Mouse (Mus musculus): Measurements from ENCODE around the gene Zcchc10. TPM values are rescaled to one million over a fixed set of nuclear protein-coding genes. Genes with fewer than 3 reads are reported as not detected.
"Not testable (repeated sequence)": the region's sequence is repeated elsewhere in the genome, so short reads cannot be mapped to it uniquely, and the experiment has no call there.

Gene Zcchc10
- polyA plus RNA-seq, 1 experiment: 4.8 TPM

- Histone ChIP-seq H3K36me3 (ENCODE audit: control insufficient read depth, insufficient read depth, low read length) (no peaks in the 10 kb centered on the region), H3K27ac (ENCODE audit: control insufficient read depth, insufficient read depth, low read depth, low read length) (no peak overlapping the region), H3K4me3 (ENCODE audit: control insufficient read depth, low read depth, low read length) (no peak overlapping the region), H3K27me3 (ENCODE audit: control insufficient read depth, insufficient read depth, low read length) (no peaks in the 10 kb centered on the region), H3K4me1 (ENCODE audit: control insufficient read depth, insufficient read depth, low read length) (no peaks in the 10 kb centered on the region; the same call in 1 of the 2 replicates)
- no peak for TF ChIP-seq CTCF (IDR thresholded peaks at IDR 0.05; ENCODE audit: control insufficient read depth, insufficient read depth, insufficient replicate concordance, low read depth, low read length)
- no peak for TF ChIP-seq POLR2A (IDR thresholded peaks at IDR 0.05; ENCODE audit: control insufficient read depth, low read depth, low read length)
Measured at GRCm38 (mm10) chr11:53318041-53318440, 6.4 kb upstream of the Zcchc10 start.

GRCm38 (mm10) chr11:53318568-53318967 is 5.9 kb upstream of the Zcchc10 start:
- not testable (repeated sequence) for H3K36me3 ChIP-seq (ENCODE audit: control insufficient read depth, insufficient read depth, low read length); H3K4me3 ChIP-seq (ENCODE audit: control insufficient read depth, low read depth, low read length); H3K4me1 ChIP-seq (ENCODE audit: control insufficient read depth, insufficient read depth, low read length); H3K27ac ChIP-seq (ENCODE audit: control insufficient read depth, insufficient read depth, low read depth, low read length); H3K27me3 ChIP-seq (ENCODE audit: control insufficient read depth, insufficient read depth, low read length)

- H3K36me3 ChIP-seq (ENCODE audit: control insufficient read depth, insufficient read depth, low read length); H3K27ac ChIP-seq (ENCODE audit: control insufficient read depth, insufficient read depth, low read depth, low read length); H3K27me3 ChIP-seq (ENCODE audit: control insufficient read depth, insufficient read depth, low read length); H3K4me1 ChIP-seq (ENCODE audit: control insufficient read depth, insufficient read depth, low read length); H3K4me3 ChIP-seq (ENCODE audit: control insufficient read depth, low read depth, low read length): not testable (repeated sequence)
Measured at GRCm38 (mm10) chr11:53319867-53320266, 4.6 kb upstream of the Zcchc10 start.

- Histone ChIP-seq H3K4me3 (ENCODE audit: control insufficient read depth, low read depth, low read length) (no peak overlapping the region), H3K27ac (ENCODE audit: control insufficient read depth, insufficient read depth, low read depth, low read length) (no peak overlapping the region), H3K4me1 (ENCODE audit: control insufficient read depth, insufficient read depth, low read length) (no peaks in the 10 kb centered on the region), H3K36me3 (ENCODE audit: control insufficient read depth, insufficient read depth, low read length) (peaks cover 3% of the 10 kb centered on the region), H3K27me3 (ENCODE audit: control insufficient read depth, insufficient read depth, low read length) (no peaks in the 10 kb centered on the region)
- TF ChIP-seq CTCF (IDR thresholded peaks at IDR 0.05; ENCODE audit: control insufficient read depth, insufficient read depth, insufficient replicate concordance, low read depth, low read length) (no peak), POLR2A (IDR thresholded peaks at IDR 0.05; ENCODE audit: control insufficient read depth, low read depth, low read length) (no peak)
Measured at GRCm38 (mm10) chr11:53330325-53330724, 5.8 kb downstream of the Zcchc10 start.

- no peak overlapping the region for H3K27ac ChIP-seq (ENCODE audit: control insufficient read depth, insufficient read depth, low read depth, low read length)
- no peak overlapping the region for H3K4me3 ChIP-seq (ENCODE audit: control insufficient read depth, low read depth, low read length)
- H3K27me3 ChIP-seq (ENCODE audit: control insufficient read depth, insufficient read depth, low read length): no peaks in the 10 kb centered on the region
- no peaks in the 10 kb centered on the region for H3K4me1 ChIP-seq (ENCODE audit: control insufficient read depth, insufficient read depth, low read length)
- TF ChIP-seq POLR2A (IDR thresholded peaks at IDR 0.05; ENCODE audit: control insufficient read depth, low read depth, low read length): no peak
- TF ChIP-seq CTCF (IDR thresholded peaks at IDR 0.05; ENCODE audit: control insufficient read depth, insufficient read depth, insufficient replicate concordance, low read depth, low read length): no peak
- peaks cover 3% of the 10 kb centered on the region for H3K36me3 ChIP-seq (ENCODE audit: control insufficient read depth, insufficient read depth, low read length)
Measured at GRCm38 (mm10) chr11:53331121-53331520, 6.6 kb downstream of the Zcchc10 start.

- Histone ChIP-seq H3K4me3 (ENCODE audit: control insufficient read depth, low read depth, low read length) (no peak overlapping the region), H3K27me3 (ENCODE audit: control insufficient read depth, insufficient read depth, low read length) (no peaks in the 10 kb centered on the region), H3K27ac (ENCODE audit: control insufficient read depth, insufficient read depth, low read depth, low read length) (no peak overlapping the region), H3K36me3 (ENCODE audit: control insufficient read depth, insufficient read depth, low read length) (peaks cover 3% of the 10 kb centered on the region), H3K4me1 (ENCODE audit: control insufficient read depth, insufficient read depth, low read length) (no peaks in the 10 kb centered on the region)
- no peak for TF ChIP-seq POLR2A (IDR thresholded peaks at IDR 0.05; ENCODE audit: control insufficient read depth, low read depth, low read length)
- TF ChIP-seq CTCF (IDR thresholded peaks at IDR 0.05; ENCODE audit: control insufficient read depth, insufficient read depth, insufficient replicate concordance, low read depth, low read length): no peak
Measured at GRCm38 (mm10) chr11:53332076-53332680, 7.7 kb downstream of the Zcchc10 start.

- no peak for TF ChIP-seq POLR2A (IDR thresholded peaks at IDR 0.05; ENCODE audit: control insufficient read depth, low read depth, low read length)
- no peak for TF ChIP-seq CTCF (IDR thresholded peaks at IDR 0.05; ENCODE audit: control insufficient read depth, insufficient read depth, insufficient replicate concordance, low read depth, low read length)
- no peaks in the 10 kb centered on the region for H3K4me1 ChIP-seq (ENCODE audit: control insufficient read depth, insufficient read depth, low read length)
- H3K36me3 ChIP-seq (ENCODE audit: control insufficient read depth, insufficient read depth, low read length): peaks cover 2% of the 10 kb centered on the region; the same call in 1 of the 2 replicates
- no peaks in the 10 kb centered on the region for H3K27me3 ChIP-seq (ENCODE audit: control insufficient read depth, insufficient read depth, low read length)
- no peak overlapping the region for H3K27ac ChIP-seq (ENCODE audit: control insufficient read depth, insufficient read depth, low read depth, low read length)
- no peak overlapping the region for H3K4me3 ChIP-seq (ENCODE audit: control insufficient read depth, low read depth, low read length)
Measured at GRCm38 (mm10) chr11:53335505-53336181, 11.2 kb downstream of the Zcchc10 start.

GRCm38 (mm10) chr11:53336182-53336571 is 11.7 kb downstream of the Zcchc10 start:
- TF ChIP-seq POLR2A (IDR thresholded peaks at IDR 0.05; ENCODE audit: control insufficient read depth, low read depth, low read length) (no peak), CTCF (IDR thresholded peaks at IDR 0.05; ENCODE audit: control insufficient read depth, insufficient read depth, insufficient replicate concordance, low read depth, low read length) (no peak)
- Histone ChIP-seq H3K4me1 (ENCODE audit: control insufficient read depth, insufficient read depth, low read length) (no peaks in the 10 kb centered on the region), H3K27ac (ENCODE audit: control insufficient read depth, insufficient read depth, low read depth, low read length) (no peak overlapping the region), H3K36me3 (ENCODE audit: control insufficient read depth, insufficient read depth, low read length) (peaks cover under 1% of the 10 kb centered on the region; the same call in 1 of the 2 replicates), H3K4me3 (ENCODE audit: control insufficient read depth, low read depth, low read length) (no peak overlapping the region), H3K27me3 (ENCODE audit: control insufficient read depth, insufficient read depth, low read length) (no peaks in the 10 kb centered on the region)

All from testis, adult 2 months (tissue).